Mouse (Mus musculus) lung, adult 2 months (tissue): ENCODE measurements around the gene Fcer2a.

Experiments
- CTCF ChIP-seq: fragments of 200-500 bp; IDR thresholded peaks from 2 replicates; pipeline ENCODE4 v1.5.1; 2011; ENCODE audit warnings: mild to moderate bottlenecking, low read length, control low read depth; ENCODE audit not compliant: insufficient read depth
- POLR2A ChIP-seq: fragments of 200-500 bp; IDR thresholded peaks from 2 replicates; pipeline ENCODE4 v1.6.1; 2011; ENCODE audit warnings: low read depth, mild to moderate bottlenecking, control low read depth, low read length, borderline replicate concordance; ENCODE audit errors: extremely low read depth

- TF ChIP-seq CTCF (no peak), POLR2A (no peak)
Measured at GRCm38 (mm10) chr8:3676993-3677579, 16.9 kb downstream of the Fcer2a start.
